Mouse (Mus musculus): ENCODE data around the gene Nfkbiz. TPM values are rescaled to one million over a fixed set of nuclear protein-coding genes. Genes with fewer than 3 reads are reported as not detected.

The Nfkbiz gene
- polyA plus RNA-seq, 1 experiment from 2014 or later = 3.1 TPM

GRCm38 (mm10) chr16:55780958-55781558 lies 57.6 kb downstream of the Nfkbiz start:
- 34% methylated on average over 5 of the region's 5 CpGs for WGBS
- H3K4me3 ChIP-seq (ENCODE audit: control insufficient read depth in 1 of 2, insufficient read depth in 1 of 2, low read depth in 1 of 2, low read length in 2 of 2) = no peak overlapping the region
- H3K4me1 ChIP-seq (ENCODE audit: control insufficient read depth in 2 of 2, insufficient read depth in 2 of 2, low read length in 2 of 2) = no peaks in the 10 kb centered on the region
- no peak overlapping the region for H3K4me2 ChIP-seq (ENCODE audit: low read length)
- H3K9ac ChIP-seq (ENCODE audit: low read length) = no peak overlapping the region
- H3K9me3 ChIP-seq (ENCODE audit: control insufficient read depth, low read length) = no peaks in the 10 kb centered on the region
- H3K36me3 ChIP-seq (ENCODE audit: control insufficient read depth, insufficient read depth, low read length) = no peaks in the 10 kb centered on the region
- H3K27ac ChIP-seq (replicated peaks in 1 of 2; ENCODE audit: control insufficient read depth in 1 of 2, insufficient read depth in 1 of 2, low read depth in 2 of 2, low read length in 2 of 2) = no peak overlapping the region
- H3K27me3 ChIP-seq (ENCODE audit: control insufficient read depth, insufficient read depth, low read length) = no peaks in the 10 kb centered on the region
- ATAC-seq (ENCODE audit: insufficient number of reproducible peaks, insufficient read depth, low FRiP score, low read depth) = no peak

DNA sequence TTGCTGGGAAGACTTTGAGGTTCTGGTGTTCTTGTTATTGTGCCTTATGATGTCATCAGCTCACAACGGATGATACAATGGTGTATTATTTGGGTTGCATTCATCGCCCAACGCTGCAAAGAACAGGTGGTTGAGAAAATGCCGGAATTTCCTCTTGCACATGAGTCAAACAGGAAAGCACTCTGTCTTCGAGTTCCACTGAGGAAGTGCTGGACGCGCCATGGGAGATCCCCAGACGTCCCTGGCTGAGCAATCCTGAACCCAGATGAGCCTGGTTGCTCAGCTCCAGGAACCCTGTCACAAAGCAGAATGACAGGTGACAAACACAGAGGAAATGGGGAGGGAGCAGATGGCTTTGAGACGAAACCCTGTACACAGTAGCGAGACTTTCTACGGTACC lies 62.4 kb downstream of the Nfkbiz start:
- Histone ChIP-seq H3K27me3 (ENCODE audit: control insufficient read depth, insufficient read depth, low read length) (no peaks in the 10 kb centered on the region), H3K4me1 (ENCODE audit: control insufficient read depth in 2 of 2, insufficient read depth in 2 of 2, low read length in 2 of 2) (no peaks in the 10 kb centered on the region), H3K36me3 (ENCODE audit: control insufficient read depth, insufficient read depth, low read length) (no peaks in the 10 kb centered on the region), H3K4me3 (ENCODE audit: control insufficient read depth in 1 of 2, insufficient read depth in 1 of 2, low read depth in 1 of 2, low read length in 2 of 2) (no peak overlapping the region), H3K9me3 (ENCODE audit: control insufficient read depth, low read length) (no peaks in the 10 kb centered on the region), H3K9ac (ENCODE audit: low read length) (no peak overlapping the region), H3K4me2 (ENCODE audit: low read length) (no peak overlapping the region), H3K27ac (replicated peaks in 1 of 2; ENCODE audit: control insufficient read depth in 1 of 2, insufficient read depth in 1 of 2, low read depth in 2 of 2, low read length in 2 of 2) (no peak overlapping the region)
- WGBS = 71% methylated on average over 11 of the region's 11 CpGs
- no peak for ATAC-seq (ENCODE audit: insufficient number of reproducible peaks, insufficient read depth, low FRiP score, low read depth)

DNA sequence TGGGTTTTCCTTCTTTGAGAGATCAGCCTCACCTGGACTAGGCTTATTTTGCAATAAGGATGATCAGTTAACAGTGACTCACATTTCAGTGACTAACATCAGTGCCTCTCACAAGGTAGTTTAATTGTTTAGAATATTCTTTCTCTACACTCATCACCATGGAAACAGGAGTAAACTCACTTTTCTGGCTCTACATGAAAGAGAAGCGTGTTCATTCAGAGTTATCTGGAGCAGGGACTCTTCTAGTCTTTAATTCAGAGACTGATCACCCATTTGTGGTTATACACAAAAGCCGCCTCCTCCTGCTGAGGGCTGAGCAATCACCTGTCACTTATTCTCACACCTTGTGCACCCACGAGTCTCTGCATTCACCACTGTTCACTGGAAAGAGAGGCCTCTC lies 68.5 kb downstream of the Nfkbiz start:
- WGBS = 74% methylated on average over 3 of the region's 3 CpGs

More for the DNA sequence above, 68.5 kb downstream of the Nfkbiz start:
- Histone ChIP-seq H3K4me3 (ENCODE audit: control insufficient read depth in 1 of 2, insufficient read depth in 1 of 2, low read depth in 1 of 2, low read length in 2 of 2) (no peak overlapping the region), H3K4me2 (ENCODE audit: low read length) (no peak overlapping the region), H3K4me1 (ENCODE audit: control insufficient read depth in 2 of 2, insufficient read depth in 2 of 2, low read length in 2 of 2) (no peaks in the 10 kb centered on the region), H3K36me3 (ENCODE audit: control insufficient read depth, insufficient read depth, low read length) (no peaks in the 10 kb centered on the region), H3K27ac (replicated peaks in 1 of 2; ENCODE audit: control insufficient read depth in 1 of 2, insufficient read depth in 1 of 2, low read depth in 2 of 2, low read length in 2 of 2) (no peak overlapping the region), H3K27me3 (ENCODE audit: control insufficient read depth, insufficient read depth, low read length) (no peaks in the 10 kb centered on the region), H3K9me3 (ENCODE audit: control insufficient read depth, low read length) (no peaks in the 10 kb centered on the region), H3K9ac (ENCODE audit: low read length) (no peak overlapping the region)
- no peak for ATAC-seq (ENCODE audit: insufficient number of reproducible peaks, insufficient read depth, low FRiP score, low read depth)

Other genes starting within 250 kb of the Nfkbiz start
- 0.50 and 0.72 TPM in 2 replicates for gene Nxpe3, start 56.4 kb upstream of the Nfkbiz start, polyA plus RNA-seq (2014; fragmentation: Nextera tagmentation; extraction: Ambion mirVana)
- 10.0 and 11.8 TPM in 2 replicates for gene Cep97, start 96.0 kb upstream of the Nfkbiz start, polyA plus RNA-seq (2014; fragmentation: Nextera tagmentation; extraction: Ambion mirVana)
- 593 and 639 TPM in 2 replicates for gene Rpl24, start 127.4 kb upstream of the Nfkbiz start, polyA plus RNA-seq (2014; fragmentation: Nextera tagmentation; extraction: Ambion mirVana)
- gene Zbtb11, start 135.0 kb upstream of the Nfkbiz start, polyA plus RNA-seq (2014; fragmentation: Nextera tagmentation; extraction: Ambion mirVana) = 12.6 and 13.8 TPM in 2 replicates
- gene Pcnp, start 190.8 kb upstream of the Nfkbiz start, polyA plus RNA-seq (2014; fragmentation: Nextera tagmentation; extraction: Ambion mirVana) = 149 and 151 TPM in 2 replicates
- gene Trmt10c, start 198.9 kb upstream of the Nfkbiz start, polyA plus RNA-seq (2014; fragmentation: Nextera tagmentation; extraction: Ambion mirVana) = 19.7 and 21.1 TPM in 2 replicates
- 22.2 and 23.8 TPM in 2 replicates for gene Senp7, start 209.4 kb upstream of the Nfkbiz start, polyA plus RNA-seq (2014; fragmentation: Nextera tagmentation; extraction: Ambion mirVana)

Data from heart, embryonic 14.5 days (tissue).